Mouse (Mus musculus): ENCODE results near the gene Siglece. TPM values are rescaled to one million over a fixed set of nuclear protein-coding genes. Genes with fewer than 3 reads are reported as not detected.

The Siglece gene
- polyA plus RNA-seq, 1 experiment from 2014 or later = 1.3 TPM

- Histone ChIP-seq H3K27ac (ENCODE audit: low read length) (no peak overlapping the region), H3K9me3 (ENCODE audit: low read length) (no peaks in the 10 kb centered on the region), H3K4me2 (replicated peaks; ENCODE audit: low read depth, low read length) (no peak overlapping the region), H3K4me1 (ENCODE audit: insufficient read depth, low read length) (no peaks in the 10 kb centered on the region), H3K27me3 (ENCODE audit: insufficient read depth, low read length) (no peaks in the 10 kb centered on the region), H3K36me3 (ENCODE audit: insufficient read depth, low read length) (no peaks in the 10 kb centered on the region), H3K9ac (replicated peaks; ENCODE audit: low read length) (no peak overlapping the region), H3K4me3 (ENCODE audit: low read length) (no peak overlapping the region)
- 64% methylated on average over 2 of the region's 2 CpGs for WGBS
- no peak for ATAC-seq (ENCODE audit: low FRiP score, low TSS enrichment)
Measured at GRCm38 (mm10) chr7:43636194-43636593, 23.8 kb downstream of the Siglece start.

GRCm38 (mm10) chr7:43634500-43634899, 25.5 kb downstream of the Siglece start, which contains the start of gene Ceacam18:
Gene Ceacam18, plus strand, starts transcription at chr7:43634707.
- no peak within 1 kb of the TSS for H3K27ac ChIP-seq (ENCODE audit: low read length)
- WGBS = 60% methylated on average over 6 of the region's 6 CpGs
- no peak within 1 kb of the TSS for H3K9ac ChIP-seq (replicated peaks; ENCODE audit: low read length)
- no peak within 1 kb of the TSS for H3K4me2 ChIP-seq (replicated peaks; ENCODE audit: low read depth, low read length)
- ATAC-seq (ENCODE audit: low FRiP score, low TSS enrichment) = no peak
- no peaks in the 10 kb centered on the region for H3K9me3 ChIP-seq (ENCODE audit: low read length)
- no peak within 1 kb of the TSS for H3K4me3 ChIP-seq (ENCODE audit: low read length)
- no peaks in the 10 kb centered on the region for H3K4me1 ChIP-seq (ENCODE audit: insufficient read depth, low read length)
- no peaks in the 10 kb centered on the region for H3K27me3 ChIP-seq (ENCODE audit: insufficient read depth, low read length)
- H3K36me3 ChIP-seq (ENCODE audit: insufficient read depth, low read length) = no peaks in the 10 kb centered on the region

- H3K27me3 ChIP-seq (ENCODE audit: insufficient read depth, low read length) = no peaks in the 10 kb centered on the region
- no peak overlapping the region for H3K4me3 ChIP-seq (ENCODE audit: low read length)
- WGBS = 46% methylated on average over 4 of the region's 4 CpGs
- no peak overlapping the region for H3K9ac ChIP-seq (replicated peaks; ENCODE audit: low read length)
- no peak for ATAC-seq (ENCODE audit: low FRiP score, low TSS enrichment)
- no peaks in the 10 kb centered on the region for H3K36me3 ChIP-seq (ENCODE audit: insufficient read depth, low read length)
- H3K4me2 ChIP-seq (replicated peaks; ENCODE audit: low read depth, low read length) = no peak overlapping the region
- no peaks in the 10 kb centered on the region for H3K4me1 ChIP-seq (ENCODE audit: insufficient read depth, low read length)
- H3K27ac ChIP-seq (ENCODE audit: low read length) = no peak overlapping the region
- no peaks in the 10 kb centered on the region for H3K9me3 ChIP-seq (ENCODE audit: low read length)
Measured at GRCm38 (mm10) chr7:43633940-43634339, 26.0 kb downstream of the Siglece start.

- no peak overlapping the region for H3K9ac ChIP-seq (replicated peaks; ENCODE audit: low read length)
- no peaks in the 10 kb centered on the region for H3K9me3 ChIP-seq (ENCODE audit: low read length)
- H3K4me2 ChIP-seq (replicated peaks; ENCODE audit: low read depth, low read length) = no peak overlapping the region
- 80% methylated on average over 8 of the region's 8 CpGs for WGBS
- H3K27ac ChIP-seq (ENCODE audit: low read length) = no peak overlapping the region
- no peaks in the 10 kb centered on the region for H3K36me3 ChIP-seq (ENCODE audit: insufficient read depth, low read length)
- no peak for ATAC-seq (ENCODE audit: low FRiP score, low TSS enrichment)
- H3K27me3 ChIP-seq (ENCODE audit: insufficient read depth, low read length) = no peaks in the 10 kb centered on the region
- H3K4me3 ChIP-seq (ENCODE audit: low read length) = no peak overlapping the region
- no peaks in the 10 kb centered on the region for H3K4me1 ChIP-seq (ENCODE audit: insufficient read depth, low read length)
Measured at GRCm38 (mm10) chr7:43625794-43626422, 34.1 kb downstream of the Siglece start.

- ATAC-seq (ENCODE audit: low FRiP score, low TSS enrichment) = 0 out of 2 replicates have a peak, but pooled peaks have one; percentile 23
- H3K9ac ChIP-seq (replicated peaks; ENCODE audit: low read length) = no peak overlapping the region
- H3K4me3 ChIP-seq (ENCODE audit: low read length) = no peak overlapping the region
- no peaks in the 10 kb centered on the region for H3K36me3 ChIP-seq (ENCODE audit: insufficient read depth, low read length)
- no peak overlapping the region for H3K27ac ChIP-seq (ENCODE audit: low read length)
- no peaks in the 10 kb centered on the region for H3K27me3 ChIP-seq (ENCODE audit: insufficient read depth, low read length)
- no peaks in the 10 kb centered on the region for H3K4me1 ChIP-seq (ENCODE audit: insufficient read depth, low read length)
- no peaks in the 10 kb centered on the region for H3K9me3 ChIP-seq (ENCODE audit: low read length)
- no peak overlapping the region for H3K4me2 ChIP-seq (replicated peaks; ENCODE audit: low read depth, low read length)
- WGBS = 72% methylated on average over 3 of the region's 3 CpGs
Measured at GRCm38 (mm10) chr7:43625065-43625464, 34.9 kb downstream of the Siglece start.

- ATAC-seq (ENCODE audit: low FRiP score, low TSS enrichment) = peak; percentile 61; the same call in 1 of the 2 replicates
- H3K27me3 ChIP-seq (ENCODE audit: insufficient read depth, low read length) = no peaks in the 10 kb centered on the region
- no peak overlapping the region for H3K9ac ChIP-seq (replicated peaks; ENCODE audit: low read length)
- no peak overlapping the region for H3K4me2 ChIP-seq (replicated peaks; ENCODE audit: low read depth, low read length)
- no peak overlapping the region for H3K4me3 ChIP-seq (ENCODE audit: low read length)
- no peaks in the 10 kb centered on the region for H3K36me3 ChIP-seq (ENCODE audit: insufficient read depth, low read length)
- H3K27ac ChIP-seq (ENCODE audit: low read length) = no peak overlapping the region
- WGBS = 4% methylated on average over 10 of the region's 10 CpGs
- H3K4me1 ChIP-seq (ENCODE audit: insufficient read depth, low read length) = no peaks in the 10 kb centered on the region
- H3K9me3 ChIP-seq (ENCODE audit: low read length) = no peaks in the 10 kb centered on the region
Measured at GRCm38 (mm10) chr7:43623819-43624218, 36.1 kb downstream of the Siglece start.

- no peaks in the 10 kb centered on the region for H3K27me3 ChIP-seq (ENCODE audit: insufficient read depth, low read length)
- no peaks in the 10 kb centered on the region for H3K4me1 ChIP-seq (ENCODE audit: insufficient read depth, low read length)
- H3K4me2 ChIP-seq (replicated peaks; ENCODE audit: low read depth, low read length) = no peak overlapping the region
- no peak overlapping the region for H3K9ac ChIP-seq (replicated peaks; ENCODE audit: low read length)
- ATAC-seq (ENCODE audit: low FRiP score, low TSS enrichment) = no peak
- H3K4me3 ChIP-seq (ENCODE audit: low read length) = no peak overlapping the region
- H3K36me3 ChIP-seq (ENCODE audit: insufficient read depth, low read length) = no peaks in the 10 kb centered on the region
- 71% methylated on average over 7 of the region's 7 CpGs for whole genome bisulfite sequencing
- H3K9me3 ChIP-seq (ENCODE audit: low read length) = no peaks in the 10 kb centered on the region
- H3K27ac ChIP-seq (ENCODE audit: low read length) = no peak overlapping the region
Measured at GRCm38 (mm10) chr7:43622927-43623326, 37.0 kb downstream of the Siglece start.

GRCm38 (mm10) chr7:43613816-43614551, 46.0 kb downstream of the Siglece start:
- Histone ChIP-seq H3K9me3 (ENCODE audit: low read length) (no peaks in the 10 kb centered on the region), H3K4me3 (ENCODE audit: low read length) (no peak overlapping the region), H3K9ac (replicated peaks; ENCODE audit: low read length) (no peak overlapping the region), H3K36me3 (ENCODE audit: insufficient read depth, low read length) (no peaks in the 10 kb centered on the region), H3K4me1 (ENCODE audit: insufficient read depth, low read length) (no peaks in the 10 kb centered on the region), H3K27ac (ENCODE audit: low read length) (no peak overlapping the region), H3K27me3 (ENCODE audit: insufficient read depth, low read length) (no peaks in the 10 kb centered on the region), H3K4me2 (replicated peaks; ENCODE audit: low read depth, low read length) (no peak overlapping the region)
- no peak for ATAC-seq (ENCODE audit: low FRiP score, low TSS enrichment)
- WGBS = 87% methylated on average over 14 of the region's 14 CpGs

- H3K27me3 ChIP-seq (ENCODE audit: insufficient read depth, low read length) = 0 out of 2 replicates have a peak, but pooled peaks cover 5% of the 10 kb centered on the region
- H3K4me1 ChIP-seq (ENCODE audit: insufficient read depth, low read length) = no peaks in the 10 kb centered on the region
- H3K4me2 ChIP-seq (replicated peaks; ENCODE audit: low read depth, low read length) = no peak overlapping the region
- H3K9me3 ChIP-seq (ENCODE audit: low read length) = no peaks in the 10 kb centered on the region
- H3K27ac ChIP-seq (ENCODE audit: low read length) = no peak overlapping the region
- no peaks in the 10 kb centered on the region for H3K36me3 ChIP-seq (ENCODE audit: insufficient read depth, low read length)
- no peak overlapping the region for H3K4me3 ChIP-seq (ENCODE audit: low read length)
- no peak overlapping the region for H3K9ac ChIP-seq (replicated peaks; ENCODE audit: low read length)
- ATAC-seq (ENCODE audit: low FRiP score, low TSS enrichment) = no peak
- WGBS = 78% methylated on average over 7 of the region's 7 CpGs
Measured at GRCm38 (mm10) chr7:43608316-43608824, 51.6 kb downstream of the Siglece start.

GRCm38 (mm10) chr7:43607743-43608287, 52.1 kb downstream of the Siglece start:
- H3K9me3 ChIP-seq (ENCODE audit: low read length) = no peaks in the 10 kb centered on the region
- no peaks in the 10 kb centered on the region for H3K36me3 ChIP-seq (ENCODE audit: insufficient read depth, low read length)
- no peak overlapping the region for H3K27ac ChIP-seq (ENCODE audit: low read length)
- H3K4me3 ChIP-seq (ENCODE audit: low read length) = no peak overlapping the region
- H3K27me3 ChIP-seq (ENCODE audit: insufficient read depth, low read length) = 0 out of 2 replicates have a peak, but pooled peaks cover 5% of the 10 kb centered on the region
- H3K4me1 ChIP-seq (ENCODE audit: insufficient read depth, low read length) = no peaks in the 10 kb centered on the region
- no peak overlapping the region for H3K9ac ChIP-seq (replicated peaks; ENCODE audit: low read length)
- peak; percentile 51 for ATAC-seq (ENCODE audit: low FRiP score, low TSS enrichment)
- peak overlapping the region; percentile 58 for H3K4me2 ChIP-seq (replicated peaks; ENCODE audit: low read depth, low read length)
- 36% methylated on average over 5 of the region's 5 CpGs for WGBS

All from kidney, embryonic 16.5 days (tissue).